Mouse (Mus musculus) c-Kit-negative CD71-positive TER-119-positive erythroid progenitor cells, embryonic 14.5 days (primary cell): ENCODE measurements around the gene Ppp1r15b.

Source experiments
- DNase-seq: peaks from one replicate; pipeline ENCODE4 v3.0.0-alpha.2; 2013; ENCODE audit warnings: low read depth, low spot score

Gene Ppp1r15b

DNA sequence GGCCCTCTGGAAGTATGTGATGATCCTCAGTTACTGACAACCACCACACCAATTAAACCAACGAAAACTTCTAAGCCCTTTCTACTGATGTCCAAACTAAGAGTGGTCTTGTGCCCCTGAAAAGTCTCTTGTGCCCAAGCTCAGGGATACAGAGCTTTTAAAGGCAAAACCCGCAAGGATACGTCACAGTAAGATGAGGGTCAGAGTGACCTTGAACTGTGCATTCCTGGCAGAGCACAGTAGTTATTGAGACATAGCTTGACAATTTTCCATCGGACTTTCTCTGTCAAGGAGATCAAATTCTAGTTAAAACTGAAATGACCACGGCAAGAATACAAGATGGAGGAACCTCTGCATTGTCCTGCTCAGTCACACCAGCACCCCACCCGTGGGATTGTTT lies 9.7 kb upstream of the Ppp1r15b start:
- DNase-seq, result no peak

DNA sequence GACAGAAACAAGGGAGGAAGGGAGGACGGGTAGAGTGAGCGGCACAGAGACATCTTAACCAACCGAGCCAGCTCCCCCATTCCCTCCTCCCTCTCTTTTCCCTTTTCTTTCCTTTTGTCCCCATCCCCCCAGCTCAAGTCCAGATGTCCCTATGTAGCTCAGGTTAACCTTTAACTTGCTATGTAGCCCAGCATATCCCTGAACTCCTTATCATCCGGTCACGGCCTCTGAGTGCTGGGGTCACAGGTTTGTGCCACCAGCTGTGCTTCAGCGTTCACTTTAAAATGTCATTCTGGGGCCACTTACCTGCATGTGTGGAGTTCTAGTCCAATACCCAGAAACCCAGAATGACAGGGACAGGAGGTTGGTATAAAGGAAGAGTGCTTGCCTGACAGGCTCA lies 6.8 kb upstream of the Ppp1r15b start:
- no peak for DNase-seq

DNA sequence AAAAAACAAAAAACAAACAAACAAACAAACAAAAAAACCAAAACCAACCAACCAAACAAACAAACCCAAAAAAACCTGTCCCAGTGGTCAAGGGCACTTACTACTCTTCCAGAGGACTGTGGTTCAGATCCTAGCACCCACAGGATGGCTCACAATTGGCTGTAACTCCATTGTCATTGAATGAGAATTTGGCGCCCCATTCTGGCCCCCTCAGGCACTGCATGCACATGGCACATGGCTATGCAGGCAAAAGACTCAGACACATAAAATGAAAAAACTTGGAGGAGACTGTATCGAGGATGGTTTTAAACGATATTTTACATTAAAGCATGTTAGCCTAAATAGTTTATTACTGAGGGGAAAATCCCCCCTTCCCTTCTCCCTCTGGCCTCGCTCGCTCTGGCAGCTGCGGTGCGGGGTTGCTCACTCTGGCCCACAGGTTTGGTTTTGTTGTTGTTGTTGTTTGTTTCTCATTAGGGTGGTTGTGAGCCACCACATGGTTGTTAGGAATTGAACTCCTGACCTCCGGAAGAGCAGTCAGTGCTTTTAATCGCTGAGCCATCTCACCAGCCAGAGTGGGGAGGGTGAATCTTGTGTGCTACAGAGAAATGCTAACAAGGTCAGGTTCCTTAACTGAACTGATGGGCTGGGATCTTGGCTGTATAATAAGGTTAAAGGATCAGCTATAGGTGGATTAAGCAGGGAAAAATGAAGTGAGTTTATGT lies 5.1 kb upstream of the Ppp1r15b start:
- DNase-seq, result no peak

DNA sequence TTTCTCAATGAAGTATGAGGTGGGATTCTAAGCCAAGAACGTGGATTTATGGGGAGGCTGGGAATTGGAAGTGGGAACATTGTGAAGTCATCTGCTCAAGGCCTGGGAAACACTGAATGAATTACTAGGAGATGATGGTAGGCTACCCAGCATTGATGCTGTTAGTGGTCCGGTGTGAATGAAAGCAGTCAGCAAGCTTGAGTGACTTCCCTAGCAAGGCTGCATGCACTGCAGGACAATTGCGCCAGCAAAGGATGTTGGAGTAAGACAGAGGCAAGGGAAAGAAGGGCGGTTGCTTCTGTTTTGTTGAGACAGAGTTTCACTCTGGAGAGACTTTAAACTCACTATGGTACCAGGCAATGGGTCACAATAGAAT lies 4.6 kb upstream of the Ppp1r15b start:
- no peak for DNase-seq

DNA sequence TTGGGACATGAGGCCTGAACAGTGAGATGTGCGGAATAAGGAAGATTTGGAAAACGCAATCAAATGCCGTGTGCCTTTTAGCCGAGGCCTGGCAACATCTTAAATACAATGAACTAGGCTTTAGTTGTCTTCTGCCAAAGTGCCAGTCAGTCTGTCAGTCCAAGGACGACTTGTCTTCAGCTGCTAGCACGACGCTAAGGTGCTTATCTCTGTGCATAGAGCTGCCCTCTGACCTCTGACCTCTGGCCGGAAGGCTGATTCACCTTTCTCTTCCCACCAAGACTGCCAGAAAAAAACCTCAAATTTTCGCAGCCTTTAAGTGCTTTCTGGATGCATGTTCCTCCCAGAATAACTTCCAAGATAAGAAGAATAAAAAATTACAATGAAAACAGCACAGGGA lies 3.6 kb upstream of the Ppp1r15b start:
- DNase-seq, result no peak

DNA sequence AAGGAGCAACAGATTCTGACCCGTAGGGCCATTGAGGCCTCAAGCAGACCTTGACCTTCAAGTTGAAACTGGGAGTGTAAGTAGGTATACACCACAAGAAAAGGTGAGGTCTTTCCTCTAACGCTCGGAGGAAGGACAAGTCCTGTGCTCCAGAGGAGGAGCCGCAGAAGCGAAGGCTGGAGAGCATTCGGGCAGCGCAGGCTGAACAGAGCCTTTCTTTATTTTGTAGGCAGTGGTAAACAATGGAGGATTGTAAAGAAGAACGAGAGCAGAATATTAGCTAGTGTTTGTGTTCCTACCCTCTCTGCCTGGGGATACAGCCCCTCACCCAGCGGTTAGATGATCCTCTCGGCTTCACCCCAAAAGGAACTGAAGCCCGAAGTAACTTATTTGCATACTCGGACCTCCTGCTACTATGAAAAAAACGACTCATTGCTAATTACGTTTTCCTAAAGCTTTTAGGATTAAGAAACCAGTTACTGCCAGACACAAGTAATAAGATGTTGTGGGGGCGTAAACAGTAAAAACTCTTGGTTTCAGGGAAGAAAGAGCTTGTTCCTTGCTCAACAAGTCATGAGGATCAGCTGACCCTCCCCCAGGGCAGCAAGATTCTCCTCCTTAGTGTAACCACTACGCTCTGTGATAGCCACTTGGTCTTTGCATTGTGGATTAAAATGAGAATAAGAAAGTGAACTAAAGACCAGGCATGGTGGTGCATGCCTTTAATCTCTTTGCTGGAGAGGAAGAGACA lies 1.3 kb upstream of the Ppp1r15b start:
- peak; percentile 34 for DNase-seq

DNA sequence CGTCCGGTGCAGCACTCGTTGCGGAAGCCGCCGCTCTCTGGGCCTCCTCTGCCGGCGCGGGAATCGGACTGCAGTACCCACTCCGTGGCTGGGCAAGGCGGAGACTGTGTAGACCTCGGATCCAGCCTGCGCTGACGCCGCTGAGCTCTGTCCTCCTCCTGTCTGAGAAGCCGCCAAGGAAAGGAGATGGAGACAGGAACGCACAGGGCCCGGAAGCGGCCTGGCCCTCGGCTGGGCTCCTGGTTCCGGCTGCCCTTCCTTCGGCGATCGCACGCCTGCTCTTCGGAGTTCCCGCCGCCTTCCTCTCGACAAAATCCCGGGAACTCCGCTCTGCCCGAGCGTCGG lies 590 bp downstream of the Ppp1r15b start:
- DNase-seq, result no peak

DNA sequence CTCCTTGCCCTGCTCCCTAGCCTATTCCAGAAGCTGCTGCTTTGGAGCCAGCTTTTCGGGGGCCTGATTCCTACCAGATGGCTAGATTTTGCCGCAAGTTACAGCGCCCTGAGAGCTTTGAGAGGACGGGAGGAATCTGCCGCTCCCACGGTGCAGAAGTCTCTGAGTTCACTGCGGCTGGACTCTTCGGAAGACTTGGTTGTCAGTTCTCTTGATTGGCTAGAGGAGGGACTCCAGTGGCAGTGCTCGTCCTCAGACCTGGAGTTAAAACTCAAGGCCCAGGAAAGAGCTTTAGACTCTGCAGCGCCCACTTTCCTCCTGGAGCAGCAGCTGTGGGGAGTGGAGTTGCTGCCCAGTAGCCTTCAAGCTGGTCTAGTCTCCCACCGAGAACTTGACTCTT lies 993 bp downstream of the Ppp1r15b start:
- DNase-seq, result peak; percentile 36

DNA sequence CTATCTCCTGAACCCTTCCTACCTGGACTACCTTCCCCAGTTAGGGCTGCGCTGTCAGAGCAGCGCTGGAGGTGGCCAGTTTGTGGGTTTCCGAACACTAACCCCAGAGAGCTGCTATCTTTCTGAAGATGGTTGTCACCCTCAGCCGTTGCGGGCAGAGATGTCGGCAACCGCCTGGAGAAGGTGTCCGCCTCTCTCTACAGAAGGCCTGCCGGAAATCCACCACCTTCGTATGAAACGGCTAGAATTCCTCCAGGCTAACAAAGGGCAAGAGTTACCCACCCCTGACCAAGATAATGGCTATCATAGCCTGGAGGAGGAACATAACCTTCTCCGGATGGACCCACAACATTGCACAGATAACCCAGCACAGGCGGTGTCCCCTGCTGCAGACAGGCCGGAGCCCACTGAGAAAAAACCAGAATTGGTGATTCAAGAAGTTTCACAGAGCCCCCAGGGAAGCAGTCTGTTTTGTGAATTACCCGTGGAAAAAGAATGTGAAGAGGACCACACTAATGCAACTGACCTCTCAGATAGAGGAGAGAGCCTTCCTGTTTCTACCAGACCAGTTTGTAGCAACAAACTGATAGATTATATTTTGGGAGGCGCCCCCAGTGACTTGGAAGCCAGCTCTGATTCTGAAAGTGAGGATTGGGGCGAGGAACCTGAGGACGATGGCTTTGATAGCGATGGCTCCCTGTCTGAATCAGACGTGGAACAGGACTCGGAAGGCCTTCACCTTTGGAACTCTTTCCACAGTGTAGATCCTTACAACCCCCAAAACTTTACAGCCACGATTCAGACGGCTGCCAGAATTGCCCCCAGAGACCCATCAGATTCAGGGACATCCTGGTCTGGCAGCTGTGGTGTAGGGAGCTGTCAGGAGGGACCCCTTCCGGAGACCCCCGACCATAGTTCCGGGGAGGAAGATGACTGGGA lies 1.7 kb downstream of the Ppp1r15b start:
- peak; percentile 40 for DNase-seq

DNA sequence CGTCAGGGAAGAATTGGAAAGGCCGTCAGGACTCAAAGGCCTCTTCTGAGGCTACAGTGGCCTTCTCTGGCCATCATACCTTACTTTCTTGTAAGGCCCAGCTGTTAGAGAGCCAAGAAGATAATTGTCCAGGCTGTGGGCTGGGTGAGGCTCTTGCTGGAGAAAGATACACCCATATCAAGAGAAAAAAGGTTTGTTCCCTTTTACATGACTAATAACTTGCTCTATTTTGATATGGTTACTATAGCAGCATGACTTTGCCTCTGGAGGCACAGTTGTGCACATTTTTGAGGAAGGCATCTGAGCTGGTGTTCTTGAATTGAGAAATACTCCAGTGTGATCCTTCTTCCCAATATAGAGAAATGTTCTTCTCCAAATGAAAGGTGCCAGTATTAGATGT lies 2.5 kb downstream of the Ppp1r15b start:
- peak; percentile 51 for DNase-seq

DNA sequence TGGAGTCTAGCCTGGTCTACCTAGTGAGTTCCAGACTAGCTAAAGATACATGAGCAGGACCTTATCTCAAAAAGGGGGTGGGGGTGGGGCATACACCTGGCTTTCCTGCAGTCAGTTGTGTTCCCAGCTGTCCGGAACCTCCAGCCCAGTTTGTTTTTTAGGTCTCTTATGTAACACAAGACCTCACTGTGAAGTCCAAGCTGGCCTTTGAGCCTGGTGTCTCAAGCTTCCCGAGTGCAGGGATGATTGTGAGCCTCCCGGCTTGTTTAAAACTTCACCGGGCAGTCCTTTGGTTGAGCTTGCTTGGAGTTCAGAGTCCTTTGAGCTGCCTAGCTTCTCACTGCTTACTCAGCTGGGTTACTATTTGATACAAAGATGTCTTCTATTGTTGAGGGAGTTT lies 3.1 kb downstream of the Ppp1r15b start:
- no peak for DNase-seq

DNA sequence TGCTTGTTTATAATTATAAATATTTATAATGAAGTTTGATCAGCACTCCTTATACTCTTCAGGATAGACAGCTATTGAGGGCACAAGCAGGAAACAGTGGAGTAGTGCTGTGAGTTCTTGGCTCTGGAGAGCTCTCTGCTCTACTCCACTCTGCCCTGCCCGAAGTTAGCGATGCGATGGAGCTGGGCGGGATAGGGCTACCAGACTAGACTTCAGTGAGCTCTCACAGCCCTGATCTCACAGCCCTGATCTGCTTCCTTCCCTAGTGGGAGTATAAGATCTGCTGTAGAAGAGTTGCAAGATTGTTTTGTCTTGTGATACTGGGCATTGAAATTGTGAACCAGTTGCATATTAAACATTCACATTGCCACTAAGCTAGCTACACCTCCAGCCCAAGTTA lies 3.9 kb downstream of the Ppp1r15b start:
- peak; percentile 40 for DNase-seq

DNA sequence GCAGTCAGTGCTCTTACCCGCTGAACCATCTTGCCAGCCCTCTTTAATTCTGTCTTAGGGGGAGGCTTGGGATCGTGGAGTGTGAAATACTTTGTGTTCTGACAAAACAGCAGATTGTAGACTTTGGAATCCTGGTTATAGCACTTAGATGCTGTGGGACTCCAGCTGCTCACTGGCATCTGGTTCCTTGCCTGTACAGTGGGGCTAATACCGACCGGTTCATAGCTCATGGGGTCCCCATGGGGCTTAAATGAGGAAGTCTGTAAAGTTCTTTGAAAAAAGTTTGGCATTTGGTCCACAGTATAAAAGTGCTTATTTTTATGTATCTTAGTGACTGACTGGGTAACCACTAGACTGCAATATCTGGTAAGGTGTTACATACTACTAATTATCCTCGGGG lies 4.9 kb downstream of the Ppp1r15b start:
- DNase-seq, result no peak

DNA sequence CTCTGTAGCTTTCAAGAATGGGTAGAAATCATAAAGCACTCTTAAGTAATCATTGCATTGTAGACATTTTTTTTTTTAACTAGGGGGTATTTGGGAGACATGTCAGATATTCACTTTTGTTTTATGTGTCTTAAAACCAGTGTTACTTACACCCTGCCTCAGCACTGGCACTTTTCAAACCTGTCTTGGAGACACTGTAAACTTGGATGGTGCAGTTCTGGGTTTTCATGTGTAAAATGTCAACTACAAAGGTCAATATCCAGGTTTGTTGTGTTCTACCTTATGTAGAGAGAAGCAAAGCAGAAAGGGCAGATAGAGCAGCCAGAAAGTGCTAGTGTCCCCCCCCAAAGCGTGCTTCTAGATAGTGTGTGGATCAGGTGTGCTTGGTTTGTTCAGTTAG lies 7.5 kb downstream of the Ppp1r15b start:
- no peak for DNase-seq

DNA sequence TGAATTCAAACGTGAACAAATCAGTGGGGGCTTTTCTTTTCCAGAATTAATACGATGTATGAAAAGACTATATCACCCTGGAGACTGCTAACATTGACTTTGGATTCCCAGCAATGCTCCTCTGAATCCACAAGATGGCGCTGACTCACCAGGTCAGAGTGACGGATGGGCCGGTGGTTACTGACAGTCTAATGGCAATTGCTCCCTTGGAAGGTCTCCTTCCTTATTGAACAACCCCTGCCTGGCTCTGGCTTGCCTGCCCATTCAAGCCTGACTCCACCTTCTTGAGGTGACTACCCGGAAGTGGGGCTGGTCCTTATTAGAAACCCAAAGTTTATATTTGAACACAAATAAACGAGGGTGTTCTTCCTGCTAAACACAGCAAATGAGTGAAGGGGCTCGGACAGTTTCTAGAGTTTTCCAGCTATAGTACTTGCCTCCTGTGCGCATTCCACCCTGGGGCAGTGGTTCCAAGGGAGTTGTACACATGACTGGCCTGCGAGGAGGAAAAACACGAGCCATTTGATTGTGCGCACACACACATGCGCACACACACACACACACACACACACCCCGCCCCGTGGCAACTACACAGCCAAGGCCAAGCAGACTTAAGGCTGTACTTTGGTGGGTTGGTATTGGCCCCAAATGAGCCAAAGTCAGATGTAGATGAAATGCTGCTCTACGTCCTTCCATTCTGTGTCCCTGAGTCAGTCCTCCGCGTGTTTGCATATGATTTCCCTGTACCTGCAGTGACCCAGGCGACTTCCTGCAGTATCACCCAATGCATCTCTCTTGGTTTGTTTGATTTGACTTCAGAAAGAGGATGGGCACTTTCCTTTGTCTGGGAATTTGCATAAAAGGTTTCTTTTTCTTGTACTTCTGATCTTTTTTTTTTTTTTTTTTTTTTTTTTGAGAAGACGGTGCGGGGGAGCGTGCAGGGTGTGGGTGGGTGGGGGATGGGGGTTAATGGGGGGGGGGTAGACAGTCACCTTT lies 15.4 kb downstream of the Ppp1r15b start:
- no peak for DNase-seq

DNA sequence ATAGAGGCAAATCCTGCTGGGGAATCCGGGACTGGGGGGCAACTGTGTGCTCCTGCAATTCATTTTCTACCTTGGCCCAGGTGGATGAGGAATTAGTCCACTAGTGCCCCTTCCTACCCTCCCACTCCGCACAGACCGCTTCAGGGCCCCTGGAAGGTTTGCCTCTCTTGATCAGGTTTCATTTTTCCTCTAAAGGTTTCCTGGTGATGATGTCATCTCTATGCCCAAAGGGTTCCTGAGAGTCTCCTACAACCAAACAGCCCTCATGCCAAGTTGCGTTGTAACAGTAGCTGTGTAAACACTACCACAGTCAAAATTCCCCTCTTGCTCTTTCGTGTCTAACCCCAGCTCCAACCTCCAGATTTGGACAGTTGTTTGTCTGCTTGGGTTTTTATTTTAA lies 16.4 kb downstream of the Ppp1r15b start:
- no peak for DNase-seq

DNA sequence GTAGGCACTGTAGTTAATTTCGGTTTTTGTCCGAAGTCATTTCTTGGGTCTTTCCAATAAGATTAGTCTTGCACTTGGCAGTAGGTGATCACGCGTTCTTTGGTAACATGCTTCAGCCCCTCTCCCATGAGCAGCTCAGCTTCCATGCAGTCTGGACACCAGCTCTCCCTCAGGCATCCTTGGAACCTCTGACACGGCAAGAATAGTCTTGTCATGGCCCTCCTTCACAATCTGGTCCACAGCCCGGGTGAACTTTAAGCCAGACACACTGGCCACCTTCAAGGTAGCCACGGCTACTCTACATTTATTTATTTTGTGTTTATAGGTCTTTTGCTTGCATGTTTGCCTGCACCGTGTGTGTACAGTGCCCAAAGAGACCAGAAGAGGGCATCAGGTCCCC lies 17.2 kb downstream of the Ppp1r15b start:
- no peak for DNase-seq

DNA sequence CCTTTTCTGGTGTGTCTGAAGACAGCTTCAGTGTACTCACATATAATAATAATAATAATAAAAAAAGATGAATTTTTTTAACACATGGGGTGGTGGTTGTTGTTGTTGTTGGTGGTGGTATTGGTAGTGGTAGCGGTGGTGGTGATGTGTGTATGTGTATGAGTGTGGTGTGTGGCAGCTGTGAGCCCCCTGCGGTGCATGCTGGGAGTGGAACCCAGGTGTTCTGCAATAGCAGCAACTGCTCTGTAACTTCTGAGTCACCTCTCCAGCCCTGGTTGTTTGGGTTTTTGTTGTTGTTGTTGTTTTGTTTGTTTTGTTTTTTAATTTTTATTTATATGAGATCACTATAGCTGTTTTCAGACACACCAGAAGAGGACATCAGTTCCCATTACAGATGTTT lies 19.6 kb downstream of the Ppp1r15b start:
- DNase-seq, result no peak

DNA sequence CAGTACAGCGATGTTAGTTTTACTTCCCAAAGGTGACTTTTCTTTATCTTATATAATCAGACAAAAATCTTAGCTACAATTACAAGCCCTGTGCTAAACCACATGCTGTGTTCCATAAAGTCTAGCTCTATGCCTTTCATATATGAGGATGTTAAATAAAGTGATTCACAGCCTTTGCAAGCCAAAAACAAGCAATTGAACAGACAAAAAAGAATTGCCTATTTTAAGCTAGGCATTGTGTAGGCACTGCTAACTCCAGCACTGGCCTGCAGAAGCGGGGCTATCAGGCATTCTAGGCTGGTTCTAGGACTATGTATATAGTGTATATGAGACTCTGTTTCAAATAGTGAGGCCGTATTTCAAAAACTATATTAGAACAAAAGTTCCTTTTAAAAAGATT lies 21.3 kb downstream of the Ppp1r15b start:
- DNase-seq, result no peak

DNA sequence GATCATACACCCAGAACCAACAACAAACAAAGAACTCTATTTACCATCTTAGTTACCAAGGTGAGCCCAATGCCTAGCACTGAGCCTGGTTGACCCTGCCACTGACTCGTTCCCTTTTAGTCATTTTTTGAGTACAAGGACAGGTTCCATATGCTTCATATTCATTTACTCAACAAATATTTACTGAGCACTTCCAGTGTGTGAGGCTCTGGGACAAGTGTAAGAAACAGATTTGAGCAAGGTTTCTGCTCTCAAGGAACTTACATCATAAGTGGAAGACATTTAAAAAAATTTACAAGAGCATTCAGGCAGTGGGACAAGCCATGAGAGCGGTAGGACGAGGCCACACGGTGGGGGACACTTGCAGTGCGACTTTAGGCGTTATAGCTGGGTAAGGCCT lies 24.3 kb downstream of the Ppp1r15b start:
- no peak for DNase-seq

DNA sequence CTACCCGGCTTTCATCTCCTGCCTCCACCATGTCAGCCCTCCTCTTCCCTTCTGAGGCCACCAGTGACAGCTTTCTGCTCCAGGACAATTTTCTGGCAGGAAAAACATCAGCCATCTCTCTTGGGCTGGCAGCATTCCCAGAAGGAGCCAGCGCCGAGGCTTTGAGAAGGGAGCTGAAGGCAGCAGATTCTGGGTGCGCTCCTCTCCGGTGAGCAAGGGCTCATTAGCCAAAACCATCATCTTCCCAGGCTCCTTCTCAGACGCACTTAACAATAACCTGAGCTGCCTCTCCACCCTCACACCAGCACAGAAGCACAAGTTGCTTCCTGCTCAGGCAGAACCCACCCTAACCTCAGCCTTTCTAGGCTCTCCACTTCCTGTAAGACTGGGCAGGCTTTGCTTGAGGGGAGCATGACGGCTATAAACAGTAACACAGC lies 28.2 kb downstream of the Ppp1r15b start:
- DNase-seq, result no peak
